Mouse (Mus musculus) thymus, adult 2 months (tissue): Measurements from ENCODE around the gene Itga1.

Experiments
- CTCF ChIP-seq: fragments of 200-500 bp; IDR thresholded peaks from 2 replicates; pipeline ENCODE4 v1.5.1; 2012; ENCODE audit warnings: mild to moderate bottlenecking, control low read depth, low read length, moderate library complexity, borderline replicate concordance; ENCODE audit not compliant: control insufficient read depth, poor library complexity, insufficient read depth; ENCODE audit errors: extremely low read depth
- POLR2A ChIP-seq: fragments of 200-500 bp; IDR thresholded peaks from 2 replicates; pipeline ENCODE4 v1.6.1; 2012; ENCODE audit warnings: mild to moderate bottlenecking, low read length, control low read depth, moderate library complexity; ENCODE audit not compliant: control insufficient read depth, poor library complexity, insufficient read depth; ENCODE audit errors: extremely low read depth

- no peak for TF ChIP-seq POLR2A
- TF ChIP-seq CTCF = no peak
Observed at GRCm38 (mm10) chr13:115017545-115017944, 84.2 kb downstream of the Itga1 start.
